Mouse (Mus musculus) cerebellum, adult 18-20 months (tissue): ENCODE data around the gene Tbcd.
"Not testable (repeated sequence)": the region's sequence is repeated elsewhere in the genome, so short reads cannot be mapped to it uniquely, and the experiment has no call there.

Experiments used
- DNase-seq, 2 experiments: peaks; one replicate each; pipeline ENCODE4 v3.0.0; 2021

The Tbcd gene

GRCm38 (mm10) chr11:121655807-121656511 lies 204.2 kb downstream of the Tbcd start:
- no peak for DNase-seq

- DNase-seq, result no peak
These were observed 206.4 kb downstream of the Tbcd start for GRCm38 (mm10) chr11:121658151-121658550.

- DNase-seq, result not testable (repeated sequence)
These were observed 208.9 kb downstream of the Tbcd start for GRCm38 (mm10) chr11:121660604-121661003.

- DNase-seq, result no peak
These were observed 209.4 kb downstream of the Tbcd start for GRCm38 (mm10) chr11:121661116-121661515.
